Mouse (Mus musculus) Muller cell, postnatal 12 days (primary cell): Measurements from ENCODE around the gene Vmn1r237.
A peak's percentile ranks its signal among the peaks of the same experiment; 100 is the strongest.

Source experiments
- DNase-seq: peaks from one replicate; pipeline ENCODE4 v3.0.0-alpha.2; 2015; ENCODE audit errors: inconsistent ontology term

Vmn1r237 gene

GRCm38 (mm10) chr17:21311565-21311964 lies at the start of gene Vmn1r237:
Gene Vmn1r237, plus strand, starts transcription at chr17:21311865.
- no peak for DNase-seq

- DNase-seq = peak; percentile 11
Observed at GRCm38 (mm10) chr17:21272103-21272502, 39.6 kb upstream of the Vmn1r237 start.

DNA sequence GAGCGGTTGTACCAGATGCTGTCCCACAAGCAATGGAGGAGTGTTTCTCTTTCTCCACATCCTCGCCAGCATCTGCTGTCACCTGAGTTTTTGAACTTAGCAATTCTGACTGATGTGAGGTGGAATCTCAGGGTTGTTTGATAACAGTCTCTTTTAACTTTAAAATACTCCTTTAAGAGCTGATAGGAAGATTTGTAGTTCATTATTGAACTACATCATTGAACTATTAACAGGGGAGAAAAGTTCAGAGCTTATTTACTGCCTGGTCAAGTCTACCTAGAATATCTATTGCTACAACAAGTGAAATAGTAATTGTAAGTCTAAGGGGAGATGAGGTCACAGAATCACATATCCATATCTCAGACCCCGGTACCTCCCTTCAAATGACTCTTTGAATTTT lies 29.0 kb upstream of the Vmn1r237 start, which contains the start of gene Vmn1r236:
Gene Vmn1r236, plus strand, starts transcription at position 301 of the 400 bp plus-strand sequence.
- no peak for DNase-seq

DNA sequence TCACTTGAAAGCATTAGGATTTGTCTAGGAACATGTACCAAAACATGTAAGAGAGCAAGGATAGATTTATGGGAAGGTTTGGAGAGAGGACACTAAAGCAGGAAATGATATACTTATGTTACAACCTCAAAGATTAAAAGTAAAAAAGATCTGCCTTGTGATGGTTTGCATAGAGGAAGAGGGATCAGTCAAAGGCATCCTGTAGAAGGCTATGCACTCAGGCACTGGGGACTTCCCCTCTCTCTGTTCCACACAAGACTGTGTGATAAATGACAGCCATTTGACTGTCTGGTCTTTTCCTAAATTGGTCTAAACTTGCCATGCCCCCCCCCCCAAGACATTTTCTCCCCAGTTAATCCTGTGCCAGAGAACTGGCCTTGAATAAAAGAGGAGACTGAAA lies 27.3 kb upstream of the Vmn1r237 start:
- DNase-seq = no peak

- no peak for DNase-seq
Observed at GRCm38 (mm10) chr17:21289695-21290094, 22.0 kb upstream of the Vmn1r237 start.
